ENCODE assay signal across 15 mouse cellular contexts in genomic region chr15:80095596-80095995, GRCm38 (mm10). TPM values are rescaled to one million over a fixed set of nuclear protein-coding genes. Genes with fewer than 3 reads are reported as not detected.
DNase-seq lines count a peak whose midpoint lies in the region; ATAC-seq and TF ChIP-seq lines count a peak whose summit lies in the region.
"Had no signal": no experiment of that assay in that cellular context is flagged by ENCODE, and none has a peak within 500 bp of the region (broad histone marks: within the 10 kb centered on the region; RNA-seq: fewer than 3 reads in every experiment).

No protein-coding gene starts in this region.

- no peak for DNase-seq in layer of hippocampus, adult 2 months (ENCODE audit: low spot score in 2 of 2)
- DNase-seq in layer of hippocampus, adult 18-20 months (ENCODE audit: low spot score in 2 of 2): no peak
- no peak for DNase-seq in kidney, adult 18-20 months
- DNase-seq: gastrocnemius, postnatal 36 days; heart, postnatal 4 days; kidney, postnatal 14 days; right cerebral cortex, postnatal 4 days; thymus, postnatal 36 days had no signal

- no peak for TF ChIP-seq CTCF in layer of hippocampus, adult 2 months (conservative IDR thresholded peaks at IDR 0.05)
- TF ChIP-seq CTCF in E14TG2a.4 (conservative IDR thresholded peaks at IDR 0.05; ENCODE audit: low read length): no peak
- TF ChIP-seq CTCF in bone marrow macrophage, adult 2 months (IDR thresholded peaks at IDR 0.05; ENCODE audit: low read depth, low read length): no peak

- TF ChIP-seq POLR2A in bone marrow macrophage, adult 2 months (IDR thresholded peaks at IDR 0.05; ENCODE audit: borderline replicate concordance, low read depth, low read length): no peak

- no peaks in the 10 kb centered on the region for H3K9me3 ChIP-seq in E14TG2a.4 (ENCODE audit: low read length)
- no peaks in the 10 kb centered on the region for H3K9me3 ChIP-seq in kidney, embryonic 14.5 days (ENCODE audit: control insufficient read depth, low read length)
- H3K9me3 ChIP-seq in forebrain, embryonic 15.5 days: no peaks in the 10 kb centered on the region

- H3K4me1 ChIP-seq in E14TG2a.4 (replicated peaks; ENCODE audit: low read depth, low read length): peaks cover 92% of the 10 kb centered on the region
- peaks cover 41% of the 10 kb centered on the region for H3K4me1 ChIP-seq in bone marrow macrophage, adult 2 months (ENCODE audit: control insufficient read depth, insufficient read depth, low read length)
- no peaks in the 10 kb centered on the region; the same call in 1 of the 2 replicates for H3K4me1 ChIP-seq in kidney, embryonic 14.5 days (ENCODE audit: control insufficient read depth, insufficient read depth, low read length)
- peaks cover 41% of the 10 kb centered on the region for H3K4me1 ChIP-seq in forebrain, embryonic 15.5 days

- no peak overlapping the region for H3K4me2 ChIP-seq in kidney, embryonic 14.5 days (replicated peaks; ENCODE audit: low read depth, low read length)
- no peak overlapping the region for H3K4me2 ChIP-seq in forebrain, embryonic 15.5 days (replicated peaks)
- H3K4me2 ChIP-seq: heart, embryonic 11.5 days; midbrain, embryonic 11.5 days had no signal

- peaks cover 12% of the 10 kb centered on the region for H3K27me3 ChIP-seq in E14TG2a.4 (ENCODE audit: insufficient read depth, low read length)
- peaks cover 28% of the 10 kb centered on the region for H3K27me3 ChIP-seq in kidney, embryonic 14.5 days (ENCODE audit: control insufficient read depth, insufficient read depth, low read length)
- H3K27me3 ChIP-seq in forebrain, embryonic 15.5 days: no peaks in the 10 kb centered on the region

- peak overlapping the region; percentile 16; the same call in 1 of the 2 replicates for H3K27ac ChIP-seq in layer of hippocampus, adult 2 months
- H3K27ac ChIP-seq in bone marrow macrophage, adult 2 months (ENCODE audit: insufficient read depth, low read depth, low read length): peak overlapping the region; percentile 97
- H3K27ac ChIP-seq in macrophage: peak overlapping the region; percentile 99
- no peak overlapping the region for H3K27ac ChIP-seq in kidney, embryonic 14.5 days (ENCODE audit: low read depth, low read length)
- no peak overlapping the region for H3K27ac ChIP-seq in forebrain, embryonic 15.5 days (replicated peaks)

- H3K4me3 ChIP-seq in layer of hippocampus, adult 2 months: no peak overlapping the region
- H3K4me3 ChIP-seq in E14TG2a.4 (replicated peaks; ENCODE audit: low read length) (peak overlapping the region; percentile 61), macrophage (ENCODE audit: inconsistent target) (no peak overlapping the region)
- peak overlapping the region; percentile 73 for H3K4me3 ChIP-seq in bone marrow macrophage, adult 2 months (ENCODE audit: insufficient read depth, low read length)
- no peak overlapping the region for H3K4me3 ChIP-seq in kidney, embryonic 14.5 days (ENCODE audit: low read length)
- H3K4me3 ChIP-seq in forebrain, embryonic 15.5 days: no peak overlapping the region

- no peak for ATAC-seq in kidney, embryonic 14.5 days (ENCODE audit: low FRiP score, low TSS enrichment)
- ATAC-seq in forebrain, embryonic 15.5 days (replicated peaks): no peak

- WGBS in macrophage (ENCODE audit: missing documents): 75% methylated on average over 1 of the region's 1 CpGs
- WGBS in kidney, embryonic 14.5 days: 52% methylated on average over 1 of the region's 1 CpGs
- 73% methylated on average over 1 of the region's 1 CpGs for WGBS in forebrain, embryonic 15.5 days

- no peak overlapping the region for H3K9ac ChIP-seq in kidney, embryonic 14.5 days (ENCODE audit: low read depth, low read length)
- no peak overlapping the region for H3K9ac ChIP-seq in forebrain, embryonic 15.5 days (replicated peaks)

- H3K36me3 ChIP-seq in E14TG2a.4 (ENCODE audit: insufficient read depth, low read length) (peaks cover 12% of the 10 kb centered on the region; the same call in 1 of the 2 replicates), macrophage (ENCODE audit: inconsistent target) (no peaks in the 10 kb centered on the region)
- H3K36me3 ChIP-seq in kidney, embryonic 14.5 days (ENCODE audit: control insufficient read depth, insufficient read depth, low read length): no peaks in the 10 kb centered on the region
- no peaks in the 10 kb centered on the region for H3K36me3 ChIP-seq in forebrain, embryonic 15.5 days

- H3K79me2 ChIP-seq in macrophage (ENCODE audit: inconsistent target): peaks cover 85% of the 10 kb centered on the region

RNA-seq across cellular contexts. Expression of gene Rpl3, which starts 3.9 kb away (rescaled TPM):
- total RNA-seq in layer of hippocampus, adult 2 months (2021): 100 to 1,000 TPM; 558 to 583 TPM
- total RNA-seq in layer of hippocampus, adult 18-20 months (2021): 100 to 1,000 TPM; 600 to 628 TPM
- polyA plus RNA-seq in bone marrow macrophage, adult 2 months (2012; ENCODE audit: insufficient read depth, insufficient read length, missing spikeins): 928 and 957 TPM in 2 replicates
- 100 to 1,000 TPM in 24 of 26 experiments, 10 to 100 TPM in 2; 70.8 to 495 (median 240) TPM for total RNA-seq in macrophage (2018; cell fraction: chromatin; rRNA removed)
- total RNA-seq in macrophage (2018; cell fraction: cytosol; rRNA removed): 100 to 1,000 TPM; 413 to 862 (median 571) TPM
- total RNA-seq in macrophage (2018; cell fraction: nucleus; rRNA removed): 100 to 1,000 TPM; 139 to 883 (median 221) TPM
- polyA plus RNA-seq in macrophage (2018): 633 to 940 TPM (median 770 TPM) in 3 replicates
- polyA plus RNA-seq in kidney, embryonic 14.5 days (2014; fragmentation: Nextera tagmentation; extraction: Ambion mirVana): 1,350 and 1,409 TPM in 2 replicates
- polyA plus RNA-seq in forebrain, embryonic 15.5 days (2015; fragmentation: Nextera tagmentation; extraction: Ambion mirVana): 641 and 670 TPM in 2 replicates

RNA-seq across cellular contexts. Expression of gene Syngr1, which starts 4.5 kb away (rescaled TPM):
- 100 to 1,000 TPM; 356 to 380 TPM for total RNA-seq in layer of hippocampus, adult 2 months (2021)
- 100 to 1,000 TPM; 370 to 379 TPM for total RNA-seq in layer of hippocampus, adult 18-20 months (2021)
- polyA plus RNA-seq in bone marrow macrophage, adult 2 months (2012; ENCODE audit: insufficient read depth, insufficient read length, missing spikeins): 95.0 and 111 TPM in 2 replicates
- 100 to 1,000 TPM in 11 of 26 experiments, 10 to 100 TPM in 14, 1 to 10 TPM in 1; 8.5 to 192 (median 76.8) TPM for total RNA-seq in macrophage (2018; cell fraction: chromatin; rRNA removed)
- total RNA-seq in macrophage (2018; cell fraction: cytosol; rRNA removed): 100 to 1,000 TPM; 185 to 377 (median 258) TPM
- 100 to 1,000 TPM in 19 of 26 experiments, 10 to 100 TPM in 7; 29.5 to 228 (median 114) TPM for total RNA-seq in macrophage (2018; cell fraction: nucleus; rRNA removed)
- 139 to 428 TPM (median 314 TPM) in 3 replicates for polyA plus RNA-seq in macrophage (2018)
- 9.5 and 11.9 TPM in 2 replicates for polyA plus RNA-seq in kidney, embryonic 14.5 days (2014; fragmentation: Nextera tagmentation; extraction: Ambion mirVana)
- 40.1 and 44.5 TPM in 2 replicates for polyA plus RNA-seq in forebrain, embryonic 15.5 days (2015; fragmentation: Nextera tagmentation; extraction: Ambion mirVana)

RNA-seq across cellular contexts. Expression of gene Tab1, which starts 37.3 kb away (rescaled TPM):
- total RNA-seq in layer of hippocampus, adult 2 months (2021): 10 to 100 TPM; 28.2 to 30.2 TPM
- 10 to 100 TPM; 21.2 to 23.4 TPM for total RNA-seq in layer of hippocampus, adult 18-20 months (2021)
- 18.3 and 19.2 TPM in 2 replicates for polyA plus RNA-seq in bone marrow macrophage, adult 2 months (2012; ENCODE audit: insufficient read depth, insufficient read length, missing spikeins)
- total RNA-seq in macrophage (2018; cell fraction: chromatin; rRNA removed): 10 to 100 TPM in 21 of 26 experiments, 1 to 10 TPM in 5; 4.6 to 61.0 (median 34.9) TPM
- total RNA-seq in macrophage (2018; cell fraction: cytosol; rRNA removed): 10 to 100 TPM in 12 of 26 experiments, 1 to 10 TPM in 14; 1.2 to 15.4 (median 9.5) TPM
- 10 to 100 TPM in 18 of 26 experiments, 1 to 10 TPM in 8; 4.1 to 64.7 (median 23.5) TPM for total RNA-seq in macrophage (2018; cell fraction: nucleus; rRNA removed)
- 10.5 to 14.4 TPM (median 12.8 TPM) in 3 replicates for polyA plus RNA-seq in macrophage (2018)
- 25.3 and 35.2 TPM in 2 replicates for polyA plus RNA-seq in kidney, embryonic 14.5 days (2014; fragmentation: Nextera tagmentation; extraction: Ambion mirVana)
- polyA plus RNA-seq in forebrain, embryonic 15.5 days (2015; fragmentation: Nextera tagmentation; extraction: Ambion mirVana): 41.1 and 45.0 TPM in 2 replicates

Comparison
In these comparisons a context has a peak if more than half of its experiments do, and no peak if none do; other contexts are left out.
1. H3K27ac ChIP-seq: peak in layer of hippocampus, adult 2 months (single experiment), bone marrow macrophage, adult 2 months (single experiment) and macrophage (single experiment); none in kidney, embryonic 14.5 days (single experiment) and forebrain, embryonic 15.5 days (single experiment).
2. H3K4me3 ChIP-seq: peak in E14TG2a.4 (single experiment) and bone marrow macrophage, adult 2 months (single experiment); none in layer of hippocampus, adult 2 months (single experiment), macrophage (single experiment), kidney, embryonic 14.5 days (single experiment) and forebrain, embryonic 15.5 days (single experiment).